Mouse (Mus musculus) midbrain, embryonic 14.5 days (tissue): ENCODE measurements at regions not wholly inside any gene's neighbourhood (a gene's known extent, or its start where the extent isn't known, plus 50 kb on each side); places are given as distances from the start of the nearest gene placed in this dataset.

ENCODE experiments used
- ATAC-seq: fragments of 200-750 bp; cut with Nextera tagmentation; 2 replicates; pipeline ENCODE4 v1.8.0; 2017; ENCODE audit warnings: moderate number of reproducible peaks, moderate library complexity; ENCODE audit not compliant: low FRiP score, low TSS enrichment
- DNase-seq: peaks from one replicate; pipeline ENCODE4 v3.0.0-alpha.2; 2015
- H3K27ac ChIP-seq: fragments of 300-500 bp; sonication (generic); replicated peaks from 2 replicates; pipeline ENCODE4 v1.5.1; 2014; ENCODE audit warnings: mild to moderate bottlenecking, low read depth, low read length, moderate library complexity
- H3K27me3 ChIP-seq: fragments of 300-500 bp; sonication (generic); 2 replicates; pipeline ENCODE4 v1.6.1; 2014; ENCODE audit warnings: low read length, control low read depth, mixed read lengths; ENCODE audit not compliant: control insufficient read depth, insufficient read depth
- H3K36me3 ChIP-seq: fragments of 300-500 bp; sonication (generic); 2 replicates; pipeline ENCODE4 v1.6.1; 2014; ENCODE audit warnings: low read length, control low read depth; ENCODE audit not compliant: control insufficient read depth, insufficient read depth
- H3K4me1 ChIP-seq: fragments of 300-500 bp; sonication (generic); 2 replicates; pipeline ENCODE4 v1.6.1; 2014; ENCODE audit warnings: mild to moderate bottlenecking, antibody characterized with exemption, low read length, control low read depth; ENCODE audit not compliant: control insufficient read depth, insufficient read depth
- H3K4me2 ChIP-seq: fragments of 300-500 bp; sonication (generic); 2 replicates; pipeline ENCODE4 v1.6.1; 2014; ENCODE audit warnings: mild to moderate bottlenecking, low read length, moderate library complexity
- H3K4me3 ChIP-seq: fragments of 300-500 bp; sonication (generic); replicated peaks from 2 replicates; pipeline ENCODE4 v1.5.1; 2014; ENCODE audit warnings: low read depth, low read length
- H3K9ac ChIP-seq: fragments of 300-500 bp; sonication (generic); replicated peaks from 2 replicates; pipeline ENCODE4 v1.6.1; 2014; ENCODE audit warnings: mild to moderate bottlenecking, low read length, moderate library complexity
- H3K9me3 ChIP-seq: fragments of 300-500 bp; sonication (generic); 2 replicates; pipeline ENCODE4 v1.6.1; 2016; ENCODE audit warnings: low read length, control low read depth, mixed read lengths; ENCODE audit not compliant: control insufficient read depth
- WGBS: fragments of 180-500 bp; shearing (Covaris S2); extraction: QIAGEN DNeasy Blood & Tissue Kit; methylation state at CpG from one replicate; pipeline ENCODE4 v1.1.7; 2014; 5-methylcytosine and 5-hydroxymethylcytosine counted together

GRCm38 (mm10) chr12:29226001-29226400 lies 302.2 kb upstream of the Myt1l start:
- no peaks in the 10 kb centered on the region for H3K36me3 ChIP-seq
- no peaks in the 10 kb centered on the region; the same call in 1 of the 2 replicates for H3K4me1 ChIP-seq
- H3K4me3 ChIP-seq: no peak overlapping the region
- no peaks in the 10 kb centered on the region for H3K9me3 ChIP-seq
- no peak for ATAC-seq
- no peaks in the 10 kb centered on the region for H3K27me3 ChIP-seq
- 29% methylated on average over 1 of the region's 1 CpGs for WGBS
- H3K9ac ChIP-seq: no peak overlapping the region
- no peak overlapping the region for H3K27ac ChIP-seq
- no peak for DNase-seq
- no peak overlapping the region for H3K4me2 ChIP-seq

DNA sequence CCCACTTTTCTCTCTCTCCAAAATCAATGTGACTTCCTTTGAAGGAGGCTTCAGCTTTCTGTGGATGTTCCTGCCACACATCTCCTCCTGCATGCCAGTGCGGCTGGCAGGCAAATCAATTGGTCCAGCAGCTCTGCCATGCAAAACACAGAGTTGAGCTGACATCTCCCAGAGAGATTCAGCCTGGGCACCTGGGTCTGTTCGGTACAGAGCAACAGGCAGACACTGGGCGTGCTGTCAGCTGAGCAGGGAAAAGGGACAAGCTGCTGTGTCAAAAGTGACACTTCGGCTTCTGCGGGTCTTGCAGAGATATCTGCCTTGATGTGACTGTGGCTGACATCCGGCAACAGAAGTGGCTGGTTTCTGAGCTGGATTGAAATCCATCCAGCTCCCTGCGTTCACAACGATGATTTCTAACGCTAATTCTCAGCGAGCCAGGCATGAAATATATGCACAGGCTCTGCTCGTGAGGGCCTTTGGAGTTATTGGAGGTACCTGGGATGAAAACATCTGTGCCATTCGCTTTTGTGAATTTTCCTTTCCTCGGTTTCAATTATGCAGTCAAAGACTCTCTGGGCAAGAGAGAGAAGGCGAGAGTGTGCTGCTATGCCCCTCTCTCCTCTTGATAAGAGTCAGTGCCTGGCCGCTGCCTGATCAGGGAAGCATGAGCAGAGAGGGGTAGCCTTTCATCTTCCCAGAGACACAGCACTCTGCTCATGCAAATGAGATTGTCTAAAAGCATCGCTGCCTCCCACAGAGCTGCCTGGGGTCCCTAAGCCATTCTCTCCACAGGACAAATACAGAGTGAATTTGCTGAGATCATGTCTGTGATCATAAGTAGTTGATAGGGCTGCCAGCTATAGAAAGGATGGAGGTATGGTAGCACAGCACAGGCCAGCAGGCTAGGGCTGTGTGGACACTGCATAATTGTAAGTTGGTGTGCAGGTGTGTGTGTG lies 295.4 kb upstream of the Myt1l start:
- peak overlapping the region; percentile 26; the same call in 1 of the 2 replicates for H3K9ac ChIP-seq
- H3K27ac ChIP-seq: peak overlapping the region; percentile 87
- H3K4me2 ChIP-seq: peak overlapping the region; percentile 49
- DNase-seq: peak; percentile 78
- no peaks in the 10 kb centered on the region for H3K9me3 ChIP-seq
- no peaks in the 10 kb centered on the region for H3K36me3 ChIP-seq
- H3K4me3 ChIP-seq: peak overlapping the region; percentile 4; the same call in 1 of the 2 replicates
- peak; percentile 72; the same call in 1 of the 2 replicates for ATAC-seq
- 5% methylated on average over 16 of the region's 16 CpGs for WGBS
- peaks cover 28% of the 10 kb centered on the region for H3K4me1 ChIP-seq
- H3K27me3 ChIP-seq: no peaks in the 10 kb centered on the region

DNA sequence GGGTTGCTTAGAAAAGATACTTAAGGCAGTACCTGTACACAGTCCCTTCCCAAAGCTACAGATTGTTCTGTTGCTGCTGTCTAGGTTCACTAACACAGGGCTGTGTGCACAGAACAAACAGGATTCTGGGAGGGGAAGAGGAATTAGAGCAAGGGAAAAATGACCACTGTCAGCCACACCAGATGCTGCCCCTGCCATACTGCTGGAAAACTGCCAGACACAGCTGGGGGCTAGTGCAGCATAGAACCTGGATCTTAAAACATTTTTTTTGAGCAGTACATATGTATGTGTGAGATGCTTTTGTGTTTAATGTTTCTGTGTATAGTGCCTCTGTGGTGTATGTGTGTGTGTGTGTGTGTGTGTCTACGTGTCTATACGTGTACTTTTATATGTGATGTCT lies 291.7 kb upstream of the Myt1l start:
- Histone ChIP-seq H3K36me3 (no peaks in the 10 kb centered on the region), H3K27me3 (no peaks in the 10 kb centered on the region), H3K4me3 (no peak overlapping the region), H3K9ac (no peak overlapping the region), H3K9me3 (no peaks in the 10 kb centered on the region), H3K4me2 (no peak overlapping the region), H3K4me1 (peaks cover 58% of the 10 kb centered on the region), H3K27ac (no peak overlapping the region)
- DNase-seq (no peak), ATAC-seq (no peak)
- WGBS: 92% methylated on average over 2 of the region's 2 CpGs

DNA sequence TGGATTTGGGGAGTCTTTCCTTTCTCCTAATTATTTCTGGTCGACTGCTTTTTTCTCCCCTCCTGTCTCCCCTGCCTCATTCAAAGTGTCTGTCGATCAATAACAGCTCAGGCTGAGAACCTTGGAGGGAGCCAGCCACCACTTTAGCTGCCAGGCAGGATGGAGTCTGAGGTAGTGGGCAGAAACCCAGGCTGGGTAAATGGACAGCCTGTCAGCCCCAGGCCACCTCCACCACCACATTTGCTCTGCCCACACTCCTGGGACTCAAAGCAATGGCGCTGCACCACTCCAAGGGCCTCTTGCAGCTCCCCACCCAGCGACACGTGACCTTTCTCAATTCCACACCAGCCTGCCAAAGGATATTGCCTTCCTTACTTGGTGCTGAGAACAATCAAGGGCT lies 290.7 kb upstream of the Myt1l start:
- H3K4me1 ChIP-seq: peaks cover 51% of the 10 kb centered on the region
- H3K4me3 ChIP-seq: no peak overlapping the region
- 24% methylated on average over 5 of the region's 5 CpGs for WGBS
- H3K4me2 ChIP-seq: no peak overlapping the region
- no peaks in the 10 kb centered on the region for H3K9me3 ChIP-seq
- H3K36me3 ChIP-seq: no peaks in the 10 kb centered on the region
- peak; percentile 39 for DNase-seq
- 0 out of 2 replicates have a peak overlapping the region, but pooled peaks have one; percentile 16 for H3K9ac ChIP-seq
- H3K27me3 ChIP-seq: no peaks in the 10 kb centered on the region
- no peak for ATAC-seq
- H3K27ac ChIP-seq: peak overlapping the region; percentile 86

DNA sequence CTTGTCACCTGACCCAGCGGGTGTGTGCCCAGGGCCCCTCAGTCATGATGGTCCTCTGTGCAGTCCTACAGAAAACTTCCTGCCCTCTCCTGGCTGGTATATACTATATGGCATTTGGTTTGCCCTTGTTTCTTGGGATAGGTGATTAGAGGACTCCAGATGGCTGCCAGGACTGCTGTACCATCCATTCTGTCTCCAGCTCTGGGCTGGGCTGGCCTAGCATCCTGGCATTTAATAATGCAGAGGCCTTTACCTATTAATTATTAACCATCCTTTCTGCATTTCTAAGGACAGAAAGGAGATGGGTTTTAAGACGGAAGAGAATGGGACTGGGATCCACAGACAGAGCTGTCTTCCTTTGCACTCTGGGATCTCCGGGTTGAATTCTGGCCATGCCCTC lies 288.7 kb upstream of the Myt1l start:
- Histone ChIP-seq H3K36me3 (no peaks in the 10 kb centered on the region), H3K27ac (peak overlapping the region; percentile 86), H3K4me2 (no peak overlapping the region), H3K9me3 (no peaks in the 10 kb centered on the region), H3K4me1 (peaks cover 37% of the 10 kb centered on the region), H3K27me3 (no peaks in the 10 kb centered on the region), H3K4me3 (no peak overlapping the region), H3K9ac (0 out of 2 replicates have a peak overlapping the region, but pooled peaks have one; percentile 9)
- peak; percentile 47; the same call in 1 of the 2 replicates for ATAC-seq
- WGBS: 72% methylated on average over 3 of the region's 3 CpGs
- DNase-seq: peak; percentile 53

DNA sequence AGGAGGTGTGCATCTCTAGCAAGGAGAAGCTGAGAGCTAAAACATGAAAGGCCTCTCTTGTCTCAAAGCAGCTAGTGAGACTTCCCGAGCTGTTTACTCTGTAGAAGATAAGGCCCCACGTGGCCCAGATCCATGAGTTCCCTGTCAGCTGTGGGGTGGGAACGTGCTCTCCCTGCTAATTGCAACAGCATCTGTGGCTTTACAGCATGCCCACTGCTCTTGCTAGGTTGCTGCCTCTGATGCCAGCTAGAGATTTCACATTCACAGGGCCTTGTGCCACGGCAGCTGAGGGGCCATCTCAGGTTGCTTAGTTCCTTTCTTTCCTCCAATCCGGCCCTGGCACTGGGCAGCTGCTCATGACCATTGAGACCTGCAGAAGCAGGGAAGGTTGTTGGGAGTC lies 288.2 kb upstream of the Myt1l start:
- peak; percentile 64; the same call in 1 of the 2 replicates for ATAC-seq
- H3K9me3 ChIP-seq: no peaks in the 10 kb centered on the region
- H3K4me2 ChIP-seq: no peak overlapping the region
- WGBS: 50% methylated on average over 5 of the region's 5 CpGs
- peaks cover 37% of the 10 kb centered on the region for H3K4me1 ChIP-seq
- no peak overlapping the region for H3K4me3 ChIP-seq
- H3K36me3 ChIP-seq: no peaks in the 10 kb centered on the region
- 0 out of 2 replicates have a peak overlapping the region, but pooled peaks have one; percentile 9 for H3K9ac ChIP-seq
- DNase-seq: peak; percentile 80
- no peaks in the 10 kb centered on the region for H3K27me3 ChIP-seq
- peak overlapping the region; percentile 86 for H3K27ac ChIP-seq

GRCm38 (mm10) chr12:29243087-29243486 lies 285.1 kb upstream of the Myt1l start:
- H3K4me2 ChIP-seq: no peak overlapping the region
- no peak for DNase-seq
- no peaks in the 10 kb centered on the region for H3K9me3 ChIP-seq
- H3K9ac ChIP-seq: no peak overlapping the region
- H3K4me3 ChIP-seq: no peak overlapping the region
- WGBS: 73% methylated on average over 5 of the region's 5 CpGs
- H3K4me1 ChIP-seq: peaks cover 38% of the 10 kb centered on the region
- no peaks in the 10 kb centered on the region for H3K27me3 ChIP-seq
- no peak overlapping the region for H3K27ac ChIP-seq
- no peak for ATAC-seq
- no peaks in the 10 kb centered on the region for H3K36me3 ChIP-seq

GRCm38 (mm10) chr12:29246041-29246440 lies 282.1 kb upstream of the Myt1l start:
- WGBS: 24% methylated on average over 3 of the region's 3 CpGs
- Histone ChIP-seq H3K4me2 (no peak overlapping the region), H3K4me1 (peaks cover 12% of the 10 kb centered on the region; the same call in 1 of the 2 replicates), H3K9me3 (no peaks in the 10 kb centered on the region), H3K4me3 (no peak overlapping the region), H3K36me3 (no peaks in the 10 kb centered on the region), H3K9ac (0 out of 2 replicates have a peak overlapping the region, but pooled peaks have one; percentile 16), H3K27me3 (no peaks in the 10 kb centered on the region), H3K27ac (no peak overlapping the region)
- ATAC-seq: no peak
- no peak for DNase-seq
